Mouse (Mus musculus) hindbrain, postnatal 0 days (tissue): ENCODE measurements around the gene A630001G21Rik. TPM values are rescaled to one million over a fixed set of nuclear protein-coding genes. Genes with fewer than 3 reads are reported as not detected.

Source experiments
- ATAC-seq: fragments of 200-750 bp; cut with Nextera tagmentation; 2 replicates; pipeline ENCODE4 v1.8.0; 2017; ENCODE audit warnings: mild to moderate bottlenecking, moderate TSS enrichment, moderate library complexity
- DNase-seq: peaks from one replicate; pipeline ENCODE4 v3.0.0-alpha.2; 2015; ENCODE audit warnings: low spot score
- H3K27ac ChIP-seq: fragments of 300-500 bp; sonication (generic); 2 replicates; pipeline ENCODE4 v1.5.1; 2014; ENCODE audit warnings: mild to moderate bottlenecking
- H3K27me3 ChIP-seq: fragments of 300-500 bp; sonication (generic); 2 replicates; pipeline ENCODE4 v1.6.1; 2014; ENCODE audit warnings: low read length, mixed read lengths; ENCODE audit not compliant: insufficient read depth
- H3K36me3 ChIP-seq: fragments of 300-500 bp; sonication (generic); 2 replicates; pipeline ENCODE4 v1.6.1; 2014; ENCODE audit warnings: low read length, mixed read lengths; ENCODE audit not compliant: insufficient read depth
- H3K4me1 ChIP-seq: fragments of 300-500 bp; sonication (generic); 2 replicates; pipeline ENCODE4 v1.6.1; 2014; ENCODE audit warnings: antibody characterized with exemption, low read length, mixed read lengths; ENCODE audit not compliant: insufficient read depth
- H3K4me2 ChIP-seq: fragments of 300-500 bp; sonication (generic); 2 replicates; pipeline ENCODE4 v1.6.1; 2014; ENCODE audit warnings: low read depth, mild to moderate bottlenecking, low read length, moderate library complexity, mixed read lengths
- H3K4me3 ChIP-seq: fragments of 300-500 bp; sonication (generic); 2 replicates; pipeline ENCODE4 v1.5.1; 2014; ENCODE audit warnings: low read length
- H3K9ac ChIP-seq: fragments of 300-500 bp; sonication (generic); replicated peaks from 2 replicates; pipeline ENCODE4 v1.6.1; 2014; ENCODE audit warnings: mild to moderate bottlenecking, low read length, moderate library complexity, mixed read lengths
- H3K9me3 ChIP-seq: fragments of 300-500 bp; sonication (generic); 2 replicates; pipeline ENCODE4 v1.6.1; 2016; ENCODE audit warnings: low read length, mixed read lengths
- CTCF ChIP-seq: IDR thresholded peaks from 2 replicates; pipeline ENCODE4 v1.5.1; 2016; ENCODE audit warnings: antibody characterized with exemption, control low read depth, low read depth
- WGBS: fragments of 180-500 bp; shearing (Covaris S2); extraction: QIAGEN DNeasy Blood & Tissue Kit; methylation state at CpG from one replicate; pipeline ENCODE4 v1.1.7; 2014; 5-methylcytosine and 5-hydroxymethylcytosine counted together
- polyA plus RNA-seq: library from polyadenylated mRNA; unstranded; fragments of >200 nt; fragmentation: Nextera tagmentation; extraction: Ambion mirVana; gene quantifications from 2 replicates; pipeline ENCODE4 v1.2.1, GENCODE M21; 2015
- total RNA-seq: library from RNA; depleted of rRNA; stranded (reverse); fragments of >200 nt; gene quantifications from 2 replicates; pipeline ENCODE4 v1.2.3, GENCODE M21; 2014

Gene A630001G21Rik
- total and polyA plus RNA-seq, 2 experiments from 2014 or later, result 0.36 TPM; not detected in 1

DNA sequence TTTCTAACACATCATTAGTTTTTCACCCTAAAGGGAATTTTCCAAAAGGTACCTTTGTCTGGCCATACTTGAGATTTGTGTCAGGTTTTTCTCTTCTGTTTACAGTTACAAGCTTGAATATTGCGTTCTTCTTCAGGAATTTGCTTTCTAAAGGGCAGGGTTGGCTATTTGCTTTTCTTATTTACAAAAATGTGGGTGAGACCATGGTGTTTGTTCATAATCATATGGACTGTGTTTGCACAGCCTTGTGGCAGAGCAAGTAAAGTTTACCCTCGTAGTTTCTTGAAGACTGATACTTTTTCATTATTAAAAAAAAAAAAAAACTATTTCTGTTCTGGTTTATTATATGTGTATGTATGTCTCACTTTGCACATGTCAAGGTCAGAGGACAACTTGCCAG, 32.3 kb upstream of the A630001G21Rik start:
- ATAC-seq, result no peak

GRCm38 (mm10) chr1:85810343-85810742, 31.9 kb upstream of the A630001G21Rik start:
- no peaks in the 10 kb centered on the region for H3K9me3 ChIP-seq
- H3K9ac ChIP-seq, result no peak overlapping the region
- H3K4me1 ChIP-seq, result peaks cover 4% of the 10 kb centered on the region; the same call in 1 of the 2 replicates
- no peak for DNase-seq
- no peak for TF ChIP-seq CTCF
- H3K27ac ChIP-seq, result no peak overlapping the region
- 76% methylated on average over 2 of the region's 2 CpGs for WGBS
- no peaks in the 10 kb centered on the region for H3K36me3 ChIP-seq
- ATAC-seq, result no peak
- no peak overlapping the region for H3K4me3 ChIP-seq
- no peaks in the 10 kb centered on the region for H3K27me3 ChIP-seq
- no peak overlapping the region for H3K4me2 ChIP-seq

More for the DNA sequence above, 32.3 kb upstream of the A630001G21Rik start:
- no peak for TF ChIP-seq CTCF
- H3K4me2 ChIP-seq, result no peak overlapping the region
- no peaks in the 10 kb centered on the region for H3K36me3 ChIP-seq
- 86% methylated on average over 2 of the region's 2 CpGs for WGBS
- DNase-seq, result no peak
- no peak overlapping the region for H3K9ac ChIP-seq
- H3K27ac ChIP-seq, result no peak overlapping the region
- no peaks in the 10 kb centered on the region for H3K27me3 ChIP-seq
- H3K9me3 ChIP-seq, result no peaks in the 10 kb centered on the region
- H3K4me3 ChIP-seq, result no peak overlapping the region
- H3K4me1 ChIP-seq, result peaks cover 4% of the 10 kb centered on the region; the same call in 1 of the 2 replicates

- Histone ChIP-seq H3K4me2 (no peak overlapping the region), H3K9ac (no peak overlapping the region), H3K36me3 (no peaks in the 10 kb centered on the region), H3K4me1 (peaks cover 4% of the 10 kb centered on the region; the same call in 1 of the 2 replicates), H3K9me3 (no peaks in the 10 kb centered on the region), H3K27ac (no peak overlapping the region), H3K27me3 (no peaks in the 10 kb centered on the region), H3K4me3 (no peak overlapping the region)
- ATAC-seq (no peak), DNase-seq (no peak)
- WGBS, result 66% methylated on average over 4 of the region's 4 CpGs
- no peak for TF ChIP-seq CTCF
These were observed 30.8 kb upstream of the A630001G21Rik start for GRCm38 (mm10) chr1:85809256-85809655.

DNA sequence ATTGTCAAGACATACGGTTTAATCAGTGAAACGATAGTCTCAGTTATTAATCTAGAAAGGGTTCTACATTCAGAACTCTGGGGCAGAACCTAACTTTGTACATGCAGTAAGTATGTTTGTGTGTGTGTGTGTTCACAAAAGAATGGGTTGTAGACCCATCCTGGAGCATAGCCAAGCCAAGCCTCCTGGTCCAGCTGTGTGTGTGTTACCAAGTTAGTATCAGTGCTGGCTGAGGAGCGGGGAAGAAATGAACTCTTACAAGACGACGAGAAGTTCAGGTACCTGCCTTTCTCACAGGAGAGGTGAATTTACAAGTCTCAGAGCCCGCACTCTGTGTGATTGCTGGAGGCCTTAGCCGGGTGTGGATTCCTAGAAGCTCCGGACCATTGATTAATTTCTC, 26.1 kb upstream of the A630001G21Rik start:
- TF ChIP-seq CTCF, result no peak
- Histone ChIP-seq H3K4me3 (no peak overlapping the region), H3K27me3 (no peaks in the 10 kb centered on the region), H3K4me2 (no peak overlapping the region), H3K4me1 (no peaks in the 10 kb centered on the region), H3K27ac (no peak overlapping the region), H3K9ac (no peak overlapping the region), H3K36me3 (no peaks in the 10 kb centered on the region), H3K9me3 (no peaks in the 10 kb centered on the region)
- WGBS, result 91% methylated on average over 8 of the region's 8 CpGs
- ATAC-seq (no peak), DNase-seq (no peak)

DNA sequence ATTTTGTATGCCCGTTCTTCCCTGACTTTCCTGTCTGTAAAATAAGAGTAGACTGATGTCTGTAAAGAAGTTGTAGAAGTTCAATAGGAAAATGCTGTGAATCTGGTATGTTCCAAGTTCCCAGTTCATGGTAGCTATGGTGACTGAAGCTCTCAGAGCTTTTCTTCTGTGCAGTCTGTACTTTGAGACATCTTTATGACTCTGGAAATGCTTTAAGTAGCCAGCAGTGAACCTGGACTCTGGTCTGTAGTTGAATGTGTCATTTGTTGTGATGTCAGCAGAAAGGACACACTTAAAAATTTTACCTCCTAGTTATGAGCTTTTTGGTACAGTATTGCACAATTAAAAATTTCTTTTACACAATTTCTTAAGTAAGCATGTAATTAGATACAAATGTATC, 24.1 kb upstream of the A630001G21Rik start:
- no peak for DNase-seq
- Histone ChIP-seq H3K4me3 (no peak overlapping the region), H3K36me3 (no peaks in the 10 kb centered on the region), H3K27me3 (no peaks in the 10 kb centered on the region), H3K4me1 (no peaks in the 10 kb centered on the region), H3K4me2 (no peak overlapping the region), H3K27ac (no peak overlapping the region), H3K9me3 (no peaks in the 10 kb centered on the region), H3K9ac (no peak overlapping the region)
- 89% methylated on average over 1 of the region's 1 CpGs for WGBS
- no peak for TF ChIP-seq CTCF
- no peak for ATAC-seq

DNA sequence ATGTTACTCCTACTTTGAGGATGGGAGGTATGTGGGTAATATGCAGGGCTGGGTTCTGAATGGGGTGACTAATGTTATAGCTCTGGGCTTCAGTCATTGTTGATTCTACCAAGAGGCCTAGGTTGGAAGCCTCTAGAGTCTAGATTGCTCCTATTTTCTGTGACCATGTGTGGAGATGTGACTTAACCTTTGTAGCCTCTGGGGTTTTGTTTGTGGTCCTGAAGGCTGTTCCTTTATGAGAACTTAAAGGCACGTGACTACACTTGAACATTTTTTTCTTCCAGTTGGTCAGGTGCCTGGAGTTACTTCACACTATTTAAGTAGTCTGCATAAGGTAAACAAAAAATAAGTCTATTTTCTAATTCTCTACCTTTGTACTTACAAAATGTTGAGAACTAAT, 21.3 kb upstream of the A630001G21Rik start:
- 77% methylated on average over 1 of the region's 1 CpGs for WGBS
- DNase-seq (no peak), ATAC-seq (no peak)
- H3K4me2 ChIP-seq, result no peak overlapping the region
- no peak overlapping the region for H3K4me3 ChIP-seq
- no peak overlapping the region for H3K9ac ChIP-seq
- TF ChIP-seq CTCF, result no peak
- peaks cover 3% of the 10 kb centered on the region; the same call in 1 of the 2 replicates for H3K4me1 ChIP-seq
- no peak overlapping the region for H3K27ac ChIP-seq
- no peaks in the 10 kb centered on the region for H3K36me3 ChIP-seq
- H3K27me3 ChIP-seq, result no peaks in the 10 kb centered on the region
- H3K9me3 ChIP-seq, result no peaks in the 10 kb centered on the region

- no peak for DNase-seq
- no peak for ATAC-seq
- Histone ChIP-seq H3K4me3 (no peak overlapping the region), H3K9ac (no peak overlapping the region), H3K27me3 (no peaks in the 10 kb centered on the region), H3K4me2 (peak overlapping the region; percentile 45), H3K36me3 (no peaks in the 10 kb centered on the region), H3K27ac (no peak overlapping the region), H3K9me3 (no peaks in the 10 kb centered on the region), H3K4me1 (peaks cover 3% of the 10 kb centered on the region; the same call in 1 of the 2 replicates)
- 38% methylated on average over 3 of the region's 3 CpGs for WGBS
- no peak for TF ChIP-seq CTCF
These were observed 16.8 kb upstream of the A630001G21Rik start for GRCm38 (mm10) chr1:85795196-85795595.
